Mouse (Mus musculus): ENCODE measurements around the gene Atp8b2. TPM values are rescaled to one million over a fixed set of nuclear protein-coding genes. Genes with fewer than 3 reads are reported as not detected.

Atp8b2 gene
- polyA plus RNA-seq, 1 experiment from 2014 or later = 8.0 TPM

DNA sequence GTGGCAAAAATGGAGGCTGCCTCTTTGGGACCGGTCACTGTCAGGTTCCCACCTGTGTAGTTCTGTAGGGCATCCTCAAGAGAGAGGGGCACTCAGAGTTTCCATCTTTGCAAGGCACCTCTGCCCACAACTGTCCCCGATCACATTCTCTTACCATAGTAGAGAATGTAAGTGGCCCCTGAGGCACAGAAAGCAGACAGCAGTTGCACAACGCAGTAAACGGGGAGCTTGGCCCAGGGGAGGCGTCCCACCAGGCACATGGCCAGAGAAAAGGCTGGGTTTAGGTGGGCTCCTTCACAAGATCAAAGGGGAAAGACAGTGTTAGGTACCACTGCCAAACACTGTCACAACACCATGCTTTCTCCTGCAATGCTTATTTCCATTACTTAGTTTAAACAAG is 2.7 kb upstream of the Atp8b2 start:
- Histone ChIP-seq H3K4me3 (ENCODE audit: inconsistent target) (no peak overlapping the region), H3K79me2 (ENCODE audit: inconsistent target) (peaks cover 19% of the 10 kb centered on the region), H3K27ac (no peak overlapping the region), H3K36me3 (ENCODE audit: inconsistent target) (no peaks in the 10 kb centered on the region)
- 87% methylated on average over 5 of the region's 5 CpGs for WGBS (ENCODE audit: missing documents)

DNA sequence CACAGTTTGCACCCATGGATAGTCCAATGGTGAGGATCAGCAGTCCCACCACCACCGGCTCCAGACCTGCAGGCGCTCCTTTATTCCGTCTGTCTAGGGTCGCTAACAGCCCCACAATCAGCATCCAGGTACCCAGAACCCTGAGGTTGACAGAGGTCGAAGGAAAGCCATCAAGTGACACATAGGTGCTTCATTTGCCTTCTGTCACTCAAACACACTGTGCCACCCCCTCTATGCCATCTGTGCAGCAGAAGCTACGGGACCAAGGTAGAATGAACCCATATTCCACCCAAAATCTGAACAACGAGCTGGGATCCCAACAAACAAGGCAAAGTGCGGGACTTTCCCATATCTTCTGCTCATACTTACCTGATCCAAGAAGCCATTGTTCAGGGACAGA is 2.2 kb upstream of the Atp8b2 start:
- no peaks in the 10 kb centered on the region for H3K36me3 ChIP-seq (ENCODE audit: inconsistent target)
- peaks cover 20% of the 10 kb centered on the region for H3K79me2 ChIP-seq (ENCODE audit: inconsistent target)
- H3K4me3 ChIP-seq (ENCODE audit: inconsistent target) = no peak overlapping the region
- 93% methylated on average over 8 of the region's 8 CpGs for WGBS (ENCODE audit: missing documents)
- H3K27ac ChIP-seq = no peak overlapping the region

DNA sequence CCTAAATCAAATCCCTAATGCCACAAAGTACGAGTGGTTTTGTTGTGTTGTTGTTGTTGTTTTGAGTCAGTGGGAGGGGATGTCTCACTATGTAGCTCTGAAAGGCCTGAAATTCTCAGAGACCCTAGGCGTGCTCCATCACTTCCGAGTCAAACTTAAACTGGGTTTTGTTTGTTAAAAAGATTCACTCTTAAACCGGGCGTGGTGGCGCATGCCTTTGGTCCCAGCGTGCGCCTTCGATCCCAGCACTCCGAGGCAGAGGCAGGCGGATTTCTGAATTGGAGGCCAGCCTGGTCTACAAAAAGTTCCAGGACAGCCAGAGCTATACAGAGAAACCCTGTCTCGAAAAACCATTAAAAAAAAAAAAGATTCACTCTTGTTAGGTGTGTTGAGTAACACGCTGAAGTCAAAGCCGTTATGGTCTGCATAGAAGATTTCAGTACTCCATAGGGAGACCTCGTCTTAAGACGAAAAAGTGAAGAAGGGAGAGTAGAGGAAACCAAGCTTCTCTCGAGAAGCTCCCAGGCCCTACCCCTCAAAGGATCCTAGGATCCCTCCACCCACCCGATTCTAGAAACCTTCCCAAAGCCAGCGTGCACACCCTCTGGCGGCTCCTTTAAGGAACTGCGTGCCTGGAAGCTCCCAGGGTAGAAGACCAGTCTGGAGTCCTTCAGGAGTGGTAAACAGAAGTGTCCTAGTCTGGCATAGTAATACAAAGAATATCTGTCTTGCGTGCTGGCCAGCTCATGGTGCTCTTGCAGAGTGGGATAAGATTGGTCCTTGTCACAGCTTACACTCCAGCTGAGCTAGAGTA is 825 bp upstream of the Atp8b2 start:
- Histone ChIP-seq H3K27ac (peak overlapping the region; percentile 69), H3K36me3 (ENCODE audit: inconsistent target) (no peaks in the 10 kb centered on the region)
- WGBS (ENCODE audit: missing documents) = 17% methylated on average over 22 of the region's 22 CpGs

DNA sequence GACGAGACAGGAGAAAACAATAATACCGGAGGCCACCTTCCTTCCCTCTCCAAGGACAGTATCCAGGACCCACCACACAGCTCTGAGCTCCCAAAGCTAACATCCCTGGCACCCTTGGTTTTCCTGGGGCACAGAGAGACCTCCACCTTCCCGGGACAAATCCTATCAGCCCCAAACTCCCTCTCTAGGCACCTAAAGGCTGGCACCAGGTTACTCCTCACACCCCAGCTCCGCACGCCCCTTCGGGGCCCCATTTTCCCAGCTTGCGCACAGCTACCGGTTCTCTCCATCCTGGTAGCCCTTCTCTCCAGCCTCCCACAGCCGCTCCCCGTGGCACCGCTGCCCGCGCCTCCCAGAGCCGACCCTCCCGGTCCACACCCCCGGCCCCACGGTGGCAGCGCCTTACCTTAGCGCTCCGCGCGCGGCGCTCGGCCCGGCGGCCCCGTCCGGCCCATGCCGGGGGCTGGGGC is 522 bp downstream of the Atp8b2 start:
- Histone ChIP-seq H3K27ac (peak overlapping the region; percentile 54), H3K4me3 (ENCODE audit: inconsistent target) (peak overlapping the region; percentile 75), H3K79me2 (ENCODE audit: inconsistent target) (peaks cover 25% of the 10 kb centered on the region), H3K36me3 (ENCODE audit: inconsistent target) (0 out of 2 replicates have a peak, but pooled peaks cover 4% of the 10 kb centered on the region)
- 0% methylated on average over 28 of the region's 30 CpGs for WGBS (ENCODE audit: missing documents)

More for the DNA sequence above, 825 bp upstream of the Atp8b2 start:
- H3K79me2 ChIP-seq (ENCODE audit: inconsistent target) = peaks cover 25% of the 10 kb centered on the region
- peak overlapping the region; percentile 77 for H3K4me3 ChIP-seq (ENCODE audit: inconsistent target)

DNA sequence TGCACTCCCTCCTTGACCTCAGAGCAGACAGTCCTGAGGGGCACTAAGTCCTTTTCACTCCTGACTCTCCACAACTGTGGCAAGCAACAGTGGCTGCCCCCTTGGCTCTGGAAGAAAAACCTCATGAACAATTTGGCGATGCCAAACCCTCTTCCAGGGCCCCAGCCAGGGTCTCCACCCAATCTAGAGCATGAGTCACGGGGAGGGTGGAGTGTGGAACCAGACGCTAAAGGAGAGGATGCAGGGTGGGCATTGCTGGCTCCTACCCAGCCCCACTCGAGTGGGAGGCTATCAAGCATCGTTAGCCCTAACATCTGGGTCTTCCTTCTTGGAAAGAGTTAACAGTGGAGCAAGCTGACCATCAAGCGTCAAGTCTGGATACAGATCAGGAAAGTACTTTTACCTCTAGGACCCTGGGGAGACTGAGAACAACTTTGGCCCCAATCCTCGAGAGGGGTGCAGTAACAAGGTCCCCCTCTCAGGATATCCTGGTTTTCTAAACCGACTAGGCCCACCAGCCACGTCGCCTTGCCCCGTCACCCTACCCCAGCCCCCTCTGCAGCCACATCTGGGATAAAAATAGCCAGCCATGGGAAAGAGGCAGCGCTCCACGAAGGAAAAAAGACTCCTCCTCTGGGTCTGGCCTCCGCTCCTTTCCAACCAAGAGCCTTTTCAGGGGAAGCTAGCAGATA is 1.1 kb downstream of the Atp8b2 start:
- 0 out of 2 replicates have a peak, but pooled peaks cover 6% of the 10 kb centered on the region for H3K36me3 ChIP-seq (ENCODE audit: inconsistent target)
- peaks cover 25% of the 10 kb centered on the region for H3K79me2 ChIP-seq (ENCODE audit: inconsistent target)
- 6% methylated on average over 11 of the region's 14 CpGs for WGBS (ENCODE audit: missing documents)
- H3K4me3 ChIP-seq (ENCODE audit: inconsistent target) = peak overlapping the region; percentile 75
- peak overlapping the region; percentile 54 for H3K27ac ChIP-seq

DNA sequence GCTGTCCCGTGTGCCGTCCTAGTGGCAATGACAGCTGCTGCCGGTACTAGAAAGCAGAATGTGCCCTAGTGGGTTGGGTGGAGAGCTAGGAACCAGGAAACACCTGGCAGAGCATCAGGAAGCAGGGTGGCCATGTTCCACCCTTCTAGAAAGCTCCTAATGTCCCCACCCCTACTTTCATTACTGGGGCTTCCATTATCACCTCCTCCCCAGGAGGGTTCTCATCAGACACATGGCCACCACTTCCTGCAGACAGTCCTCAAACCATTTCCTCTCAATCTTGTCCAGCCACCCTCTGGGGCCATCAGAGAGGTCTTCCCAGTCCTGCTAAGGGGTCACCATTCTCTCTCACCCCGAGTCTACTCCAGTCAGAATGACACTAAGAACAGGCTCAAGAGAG is 1.9 kb downstream of the Atp8b2 start:
- Histone ChIP-seq H3K79me2 (ENCODE audit: inconsistent target) (peaks cover 25% of the 10 kb centered on the region), H3K27ac (peak overlapping the region; percentile 21; the same call in 1 of the 2 replicates), H3K36me3 (ENCODE audit: inconsistent target) (0 out of 2 replicates have a peak, but pooled peaks cover 6% of the 10 kb centered on the region), H3K4me3 (ENCODE audit: inconsistent target) (peak overlapping the region; percentile 75; the same call in 1 of the 2 replicates)
- 19% methylated on average over 4 of the region's 4 CpGs for WGBS (ENCODE audit: missing documents)

DNA sequence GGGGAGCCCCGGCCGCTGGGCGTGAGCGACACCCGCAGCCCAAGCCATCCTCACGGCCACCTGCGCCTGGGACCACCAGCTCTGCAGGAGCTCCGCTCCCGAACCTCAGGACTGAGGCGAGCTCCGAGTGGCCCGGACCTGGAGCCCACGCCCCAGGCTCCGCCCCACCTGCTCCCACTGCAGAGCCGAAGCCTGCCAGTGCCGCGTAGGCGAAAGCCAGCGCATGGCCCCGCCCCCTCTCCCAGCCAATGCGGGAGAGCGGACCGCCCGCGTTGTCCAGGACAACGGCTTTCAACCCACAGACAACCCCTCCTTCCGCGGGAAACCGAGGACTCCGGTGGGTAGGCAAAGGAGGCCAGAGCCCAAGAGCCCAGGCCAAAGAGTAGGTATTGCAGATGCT is 2.8 kb downstream of the Atp8b2 start:
- H3K27ac ChIP-seq = no peak overlapping the region

DNA sequence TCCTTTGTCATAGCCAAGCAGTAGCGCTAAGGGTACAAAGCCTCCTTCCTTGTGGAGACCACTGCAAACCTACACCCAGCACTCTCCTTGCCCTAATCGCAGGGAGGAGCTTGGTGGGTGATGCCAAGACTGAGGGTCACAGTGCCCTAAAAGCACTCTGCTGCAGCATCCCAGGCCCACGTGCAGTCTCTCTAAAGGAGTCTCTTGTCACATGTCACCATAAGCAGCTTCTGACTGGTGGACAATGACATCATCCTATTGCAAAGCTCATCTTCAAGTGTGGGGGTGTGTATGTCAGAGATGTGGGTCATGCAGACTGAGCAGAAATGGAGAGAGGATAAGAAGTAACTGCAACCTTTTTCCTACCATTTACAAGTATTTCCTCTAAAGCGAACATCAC is 3.9 kb downstream of the Atp8b2 start:
- Histone ChIP-seq H3K79me2 (ENCODE audit: inconsistent target) (peaks cover 25% of the 10 kb centered on the region), H3K4me3 (ENCODE audit: inconsistent target) (no peak overlapping the region), H3K36me3 (ENCODE audit: inconsistent target) (peaks cover 16% of the 10 kb centered on the region; the same call in 1 of the 2 replicates), H3K27ac (no peak overlapping the region)
- 92% methylated on average over 4 of the region's 4 CpGs for WGBS (ENCODE audit: missing documents)

More for the DNA sequence above, 2.8 kb downstream of the Atp8b2 start:
- Histone ChIP-seq H3K4me3 (ENCODE audit: inconsistent target) (no peak overlapping the region; the same call in 1 of the 2 replicates), H3K36me3 (ENCODE audit: inconsistent target) (peaks cover 16% of the 10 kb centered on the region; the same call in 1 of the 2 replicates), H3K79me2 (ENCODE audit: inconsistent target) (peaks cover 25% of the 10 kb centered on the region)
- under 1% methylated on average over 25 of the region's 30 CpGs for WGBS (ENCODE audit: missing documents)

DNA sequence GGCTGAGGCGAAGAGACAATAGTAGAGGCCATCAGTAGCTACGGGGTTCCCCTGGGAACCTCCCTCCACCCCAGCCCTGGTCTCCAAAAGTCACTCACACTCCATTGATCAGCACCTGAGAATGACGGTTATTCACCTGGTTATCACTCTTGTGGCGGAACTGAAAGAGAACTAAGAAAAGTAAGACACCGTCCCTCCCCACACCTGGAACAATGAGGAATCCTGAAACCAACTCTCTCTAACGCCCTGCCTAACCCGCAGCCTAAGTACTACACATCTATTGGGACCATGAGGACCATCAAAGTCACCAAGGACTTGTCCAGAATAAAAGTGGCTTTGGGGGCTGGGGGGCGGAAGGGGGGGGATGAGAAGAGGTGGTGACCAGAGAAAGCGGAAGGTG is 5.4 kb downstream of the Atp8b2 start:
- no peak overlapping the region for H3K4me3 ChIP-seq (ENCODE audit: inconsistent target)
- 93% methylated on average over 9 of the region's 9 CpGs for WGBS (ENCODE audit: missing documents)
- H3K36me3 ChIP-seq (ENCODE audit: inconsistent target) = peaks cover 22% of the 10 kb centered on the region; the same call in 1 of the 2 replicates
- peaks cover 18% of the 10 kb centered on the region for H3K79me2 ChIP-seq (ENCODE audit: inconsistent target)
- no peak overlapping the region for H3K27ac ChIP-seq

DNA sequence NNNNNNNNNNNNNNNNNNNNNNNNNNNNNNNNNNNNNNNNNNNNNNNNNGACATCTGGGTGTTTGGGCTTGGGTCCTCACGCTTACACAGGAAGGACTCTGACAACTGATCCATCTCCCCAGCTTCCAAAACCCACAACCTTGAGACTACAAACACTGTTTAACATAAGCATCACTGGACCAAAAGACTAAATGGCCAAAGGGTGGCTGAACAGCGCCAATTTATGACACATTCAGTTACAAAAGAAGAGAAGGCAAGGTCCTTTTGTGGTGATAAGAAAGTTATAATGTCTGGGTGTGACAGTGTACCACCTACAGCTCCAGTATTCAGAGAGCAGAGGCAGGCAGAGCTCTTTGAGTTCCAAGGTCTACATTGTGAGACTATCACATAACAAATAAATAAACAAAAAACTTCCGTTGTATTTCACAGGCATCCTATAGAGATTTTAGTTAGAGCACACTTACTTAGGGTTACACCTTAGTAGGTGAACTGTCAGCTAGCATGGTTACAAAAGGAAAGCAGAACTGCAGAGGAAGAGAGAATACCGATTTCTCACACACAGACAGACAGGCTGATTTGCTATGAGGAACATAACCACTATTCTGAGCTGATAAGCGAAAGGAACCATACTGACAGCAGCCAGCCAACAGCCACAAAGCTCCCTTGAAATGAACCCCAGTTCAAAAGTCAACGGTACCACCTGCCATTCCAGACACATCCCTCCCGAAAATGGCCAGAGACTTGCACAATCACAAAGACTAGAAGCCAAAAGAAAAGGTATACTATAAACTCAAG is 6.9 kb downstream of the Atp8b2 start:
- H3K36me3 ChIP-seq (ENCODE audit: inconsistent target) = peaks cover 35% of the 10 kb centered on the region; the same call in 1 of the 2 replicates
- H3K27ac ChIP-seq = no peak overlapping the region
- no peak overlapping the region for H3K4me3 ChIP-seq (ENCODE audit: inconsistent target)
- peaks cover 10% of the 10 kb centered on the region for H3K79me2 ChIP-seq (ENCODE audit: inconsistent target)
- 96% methylated on average over 7 of the region's 7 CpGs for WGBS (ENCODE audit: missing documents)

DNA sequence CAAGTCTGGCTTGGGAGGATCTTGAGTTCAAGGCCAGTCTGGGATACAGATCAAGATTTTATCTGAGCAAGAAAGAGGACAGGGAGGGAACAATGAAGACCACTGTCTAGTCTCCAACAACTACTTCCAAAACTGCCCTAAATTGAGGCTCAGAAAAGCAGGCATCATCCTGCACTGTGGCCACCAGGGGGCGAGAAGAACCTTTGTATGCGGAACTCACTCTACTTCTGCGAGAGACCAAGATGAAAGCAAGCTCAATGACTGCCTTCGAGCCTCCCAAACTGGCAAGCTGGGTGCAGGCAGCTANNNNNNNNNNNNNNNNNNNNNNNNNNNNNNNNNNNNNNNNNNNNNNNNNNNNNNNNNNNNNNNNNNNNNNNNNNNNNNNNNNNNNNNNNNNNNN is 9.9 kb downstream of the Atp8b2 start:
- no peaks in the 10 kb centered on the region for H3K79me2 ChIP-seq (ENCODE audit: inconsistent target)
- H3K4me3 ChIP-seq (ENCODE audit: inconsistent target) = no peak overlapping the region
- peaks cover 62% of the 10 kb centered on the region; the same call in 1 of the 2 replicates for H3K36me3 ChIP-seq (ENCODE audit: inconsistent target)
- H3K27ac ChIP-seq = no peak overlapping the region
- 6% methylated on average over 4 of the region's 4 CpGs for WGBS (ENCODE audit: missing documents)

DNA sequence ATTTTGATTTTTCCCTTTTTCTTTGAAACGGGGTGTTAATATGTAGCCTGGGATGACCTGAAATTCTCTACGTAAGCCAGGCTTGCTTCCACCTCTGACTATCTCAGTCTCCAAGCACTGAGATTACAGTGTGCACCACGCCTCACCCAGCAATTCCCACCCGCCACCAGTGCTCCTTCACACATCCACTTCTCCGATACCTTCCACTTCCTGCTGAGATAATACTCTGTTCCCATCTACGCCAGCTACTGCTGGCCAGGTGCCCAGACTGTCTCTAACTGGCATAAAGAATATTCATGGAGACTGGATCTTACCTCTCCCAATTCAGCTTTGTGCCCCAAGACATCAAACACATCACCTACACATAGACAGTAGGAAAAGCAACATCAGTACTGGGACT is 14.7 kb downstream of the Atp8b2 start:
- Histone ChIP-seq H3K27ac (no peak overlapping the region), H3K79me2 (ENCODE audit: inconsistent target) (no peaks in the 10 kb centered on the region), H3K4me3 (ENCODE audit: inconsistent target) (no peak overlapping the region), H3K36me3 (ENCODE audit: inconsistent target) (peaks cover 85% of the 10 kb centered on the region)
- 90% methylated on average over 5 of the region's 6 CpGs for WGBS (ENCODE audit: missing documents)

DNA sequence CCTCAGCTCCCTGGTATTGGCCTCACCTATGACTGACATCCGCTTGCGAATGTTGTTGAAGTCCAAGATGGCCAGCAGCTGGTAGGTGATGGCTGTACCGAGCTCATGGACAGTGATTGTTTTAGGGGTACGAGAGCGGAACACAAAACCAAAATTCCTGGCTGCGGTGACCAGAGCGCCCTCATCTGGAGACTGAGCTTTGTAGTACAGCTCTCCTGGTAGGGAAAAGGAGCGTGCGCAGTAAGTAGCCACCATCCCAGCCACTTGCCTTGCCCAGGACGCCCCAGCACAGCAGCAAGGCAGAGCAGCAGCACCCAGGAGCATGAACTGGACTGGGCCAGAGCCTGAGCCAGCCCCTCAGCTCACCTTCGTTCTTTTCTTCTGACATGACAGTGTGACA is 15.3 kb downstream of the Atp8b2 start:
- Histone ChIP-seq H3K36me3 (ENCODE audit: inconsistent target) (peaks cover 91% of the 10 kb centered on the region), H3K4me3 (ENCODE audit: inconsistent target) (no peak overlapping the region), H3K79me2 (ENCODE audit: inconsistent target) (no peaks in the 10 kb centered on the region), H3K27ac (no peak overlapping the region)
- 95% methylated on average over 11 of the region's 11 CpGs for WGBS (ENCODE audit: missing documents)

DNA sequence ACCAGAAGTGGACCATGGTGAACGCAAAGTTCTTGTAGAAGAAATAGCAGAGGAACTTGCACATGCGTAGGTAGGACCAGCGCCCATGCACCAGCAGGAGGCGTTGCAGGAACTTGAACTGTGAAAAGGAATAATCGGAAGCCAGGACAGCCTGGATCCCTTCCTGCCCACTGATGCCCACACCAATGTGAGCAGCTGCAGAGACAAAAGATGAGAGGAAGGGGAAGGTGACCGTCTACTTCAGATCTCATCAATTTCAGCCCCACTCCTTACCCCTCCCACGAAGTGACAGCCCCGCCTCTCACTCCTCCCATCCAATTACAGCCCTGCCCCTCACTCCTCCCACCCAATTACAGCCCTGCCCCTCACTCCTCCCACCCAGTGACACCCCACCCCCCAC is 18.3 kb downstream of the Atp8b2 start:
- Histone ChIP-seq H3K36me3 (ENCODE audit: inconsistent target) (peaks cover 86% of the 10 kb centered on the region), H3K4me3 (ENCODE audit: inconsistent target) (no peak overlapping the region), H3K27ac (no peak overlapping the region), H3K79me2 (ENCODE audit: inconsistent target) (no peaks in the 10 kb centered on the region)
- WGBS (ENCODE audit: missing documents) = 91% methylated on average over 8 of the region's 8 CpGs

Data from macrophage (primary cell).